9 mouse cellular contexts compared by ENCODE assay signal in the genomic region with DNA sequence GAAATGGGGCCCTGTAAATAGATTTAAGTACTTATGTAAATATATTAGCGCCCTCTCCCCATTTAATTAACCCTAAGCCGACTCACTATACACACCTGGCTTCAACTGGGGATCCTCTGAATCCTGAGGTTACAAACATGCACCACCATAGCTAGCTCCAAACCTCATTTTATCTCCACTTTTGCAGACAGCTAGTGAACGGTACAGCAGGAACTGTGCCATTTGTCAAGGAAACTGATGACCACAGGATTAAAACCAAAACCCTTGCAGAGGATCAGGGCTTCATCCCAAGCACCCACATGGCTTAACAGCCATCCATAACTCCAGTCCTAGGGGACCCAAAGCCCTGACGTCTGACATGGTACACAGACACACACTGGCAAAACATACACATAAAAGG. TPM values are rescaled to one million over a fixed set of nuclear protein-coding genes. Genes with fewer than 3 reads are reported as not detected.
DNase-seq lines count a peak whose midpoint lies in the region; ATAC-seq and TF ChIP-seq lines count a peak whose summit lies in the region.
"Had no signal": no experiment of that assay in that cellular context is flagged by ENCODE, and none has a peak within 500 bp of the region (broad histone marks: within the 10 kb centered on the region; RNA-seq: fewer than 3 reads in every experiment).

No protein-coding gene starts in this region.

- H3K4me3 ChIP-seq in left cerebral cortex, adult 2 months, result no peak overlapping the region; the same call in 1 of the 2 replicates
- peak overlapping the region; percentile 60 for H3K4me3 ChIP-seq in embryonic facial prominence, embryonic 14.5 days (ENCODE audit: low read depth, low read length)
- H3K4me3 ChIP-seq in intestine, postnatal 0 days (ENCODE audit: low read depth, low read length), result peak overlapping the region; percentile 61; the same call in 1 of the 2 replicates
- peak overlapping the region; percentile 57 for H3K4me3 ChIP-seq in neural tube, embryonic 13.5 days

- peak overlapping the region; percentile 64 for H3K9ac ChIP-seq in embryonic facial prominence, embryonic 14.5 days (ENCODE audit: low read depth, low read length)
- H3K9ac ChIP-seq in intestine, postnatal 0 days (ENCODE audit: low read depth, low read length), result no peak overlapping the region
- peak overlapping the region; percentile 74 for H3K9ac ChIP-seq in neural tube, embryonic 13.5 days

- ATAC-seq in embryonic facial prominence, embryonic 14.5 days (ENCODE audit: low read depth), result no peak
- ATAC-seq in intestine, postnatal 0 days, result no peak
- ATAC-seq in neural tube, embryonic 13.5 days (ENCODE audit: low read depth), result no peak
- ATAC-seq in monocyte, adult 5-6 weeks (replicated peaks; ENCODE audit: insufficient number of reproducible peaks, low FRiP score, low TSS enrichment, poor library complexity, severe bottlenecking), result no peak

- DNase-seq in left cerebral cortex, adult 2 months (ENCODE audit: extremely low spot score in 1 of 2, low spot score in 2 of 2), result no peak
- no peak for DNase-seq in left cerebral cortex, postnatal 10 days (ENCODE audit: extremely low spot score in 1 of 2, low spot score in 2 of 2)
- DNase-seq in embryonic facial prominence, embryonic 14.5 days (ENCODE audit: low spot score), result no peak
- no peak for DNase-seq in right cerebral cortex, adult 18-20 months
- DNase-seq in layer of hippocampus, adult 18-20 months (ENCODE audit: low spot score in 2 of 2), result no peak

- intact Hi-C loops in left cerebral cortex, adult 2 months (cut with DNase I), result no loop called here
- intact Hi-C loops in left cerebral cortex, postnatal 10 days (cut with DNase I), result no loop called here

- H3K4me1 ChIP-seq in embryonic facial prominence, embryonic 14.5 days (ENCODE audit: control insufficient read depth, insufficient read depth, low read length), result peaks cover 6% of the 10 kb centered on the region; the same call in 1 of the 2 replicates
- no peaks in the 10 kb centered on the region for H3K4me1 ChIP-seq in intestine, postnatal 0 days (replicated peaks; ENCODE audit: control insufficient read depth, insufficient read depth, low read length)
- H3K4me1 ChIP-seq in neural tube, embryonic 13.5 days (replicated peaks), result peaks cover 31% of the 10 kb centered on the region

- WGBS in embryonic facial prominence, embryonic 14.5 days, result 30% methylated on average over 4 of the region's 4 CpGs
- WGBS in intestine, postnatal 0 days, result 11% methylated on average over 4 of the region's 4 CpGs
- WGBS in neural tube, embryonic 13.5 days, result 26% methylated on average over 4 of the region's 4 CpGs

- peak overlapping the region; percentile 66 for H3K4me2 ChIP-seq in embryonic facial prominence, embryonic 14.5 days (ENCODE audit: low read depth, low read length)
- H3K4me2 ChIP-seq in intestine, postnatal 0 days (replicated peaks; ENCODE audit: low read depth), result peak overlapping the region; percentile 83
- peak overlapping the region; percentile 89 for H3K4me2 ChIP-seq in neural tube, embryonic 13.5 days

- H3K9me3 ChIP-seq in embryonic facial prominence, embryonic 14.5 days (ENCODE audit: control insufficient read depth, low read length), result no peaks in the 10 kb centered on the region
- H3K9me3 ChIP-seq in intestine, postnatal 0 days (ENCODE audit: control insufficient read depth), result no peaks in the 10 kb centered on the region
- H3K9me3 ChIP-seq in neural tube, embryonic 13.5 days, result no peaks in the 10 kb centered on the region

- no peak for TF ChIP-seq CTCF in left cerebral cortex, adult 2 months (IDR thresholded peaks at IDR 0.05)
- TF ChIP-seq CTCF in intestine, postnatal 0 days (IDR thresholded peaks at IDR 0.05; ENCODE audit: low read depth), result no peak

- peaks cover 30% of the 10 kb centered on the region for H3K36me3 ChIP-seq in embryonic facial prominence, embryonic 14.5 days (ENCODE audit: control insufficient read depth, insufficient read depth, low read length)
- peaks cover 8% of the 10 kb centered on the region; the same call in 1 of the 2 replicates for H3K36me3 ChIP-seq in intestine, postnatal 0 days (ENCODE audit: control insufficient read depth, insufficient read depth)
- peaks cover 14% of the 10 kb centered on the region for H3K36me3 ChIP-seq in neural tube, embryonic 13.5 days

- no peaks in the 10 kb centered on the region for H3K27me3 ChIP-seq in embryonic facial prominence, embryonic 14.5 days (replicated peaks; ENCODE audit: control insufficient read depth, insufficient read depth, low read length)
- H3K27me3 ChIP-seq in intestine, postnatal 0 days (replicated peaks; ENCODE audit: control insufficient read depth, insufficient read depth, low read length), result no peaks in the 10 kb centered on the region
- no peaks in the 10 kb centered on the region for H3K27me3 ChIP-seq in neural tube, embryonic 13.5 days

- H3K27ac ChIP-seq in left cerebral cortex, adult 2 months, result peak overlapping the region; percentile 99; the same call in 1 of the 2 replicates
- H3K27ac ChIP-seq in embryonic facial prominence, embryonic 14.5 days (replicated peaks; ENCODE audit: low read depth, low read length), result no peak overlapping the region
- no peak overlapping the region for H3K27ac ChIP-seq in intestine, postnatal 0 days (ENCODE audit: low read depth, low read length)
- H3K27ac ChIP-seq in neural tube, embryonic 13.5 days (replicated peaks), result peak overlapping the region; percentile 91; the same call in 1 of the 2 replicates
- H3K27ac ChIP-seq: macrophage had no signal

RNA-seq across cellular contexts. Expression of gene Dctpp1, which starts 5.5 kb away (rescaled TPM):
- total RNA-seq in left cerebral cortex, adult 2 months (2021), result 10 to 100 TPM; 24.1 to 25.9 TPM
- 10 to 100 TPM; 40.7 to 40.9 TPM for total RNA-seq in left cerebral cortex, postnatal 10 days (2021)
- 154 and 157 TPM in 2 replicates for polyA plus RNA-seq in embryonic facial prominence, embryonic 14.5 days (2014; fragmentation: Nextera tagmentation; extraction: Ambion mirVana)
- 75.2 and 80.9 TPM in 2 replicates for polyA plus RNA-seq in intestine, postnatal 0 days (2015; fragmentation: Nextera tagmentation; extraction: Ambion mirVana)
- 102 and 110 TPM in 2 replicates for polyA plus RNA-seq in neural tube, embryonic 13.5 days (2015; fragmentation: Nextera tagmentation; extraction: Ambion mirVana)
- total RNA-seq in monocyte, adult 5-6 weeks (2017), result 9.6 to 13.3 TPM (median 9.9 TPM) in 3 replicates
- 10 to 100 TPM; 22.0 to 22.8 TPM for total RNA-seq in layer of hippocampus, adult 18-20 months (2021)

RNA-seq across cellular contexts. Expression of gene Zfp771, which starts 10.9 kb away (rescaled TPM):
- total RNA-seq in left cerebral cortex, adult 2 months (2021), result 10 to 100 TPM; 58.8 to 68.6 TPM
- 10 to 100 TPM; 53.6 to 65.0 TPM for total RNA-seq in left cerebral cortex, postnatal 10 days (2021)
- 53.4 and 54.0 TPM in 2 replicates for polyA plus RNA-seq in embryonic facial prominence, embryonic 14.5 days (2014; fragmentation: Nextera tagmentation; extraction: Ambion mirVana)
- 17.6 and 19.8 TPM in 2 replicates for polyA plus RNA-seq in intestine, postnatal 0 days (2015; fragmentation: Nextera tagmentation; extraction: Ambion mirVana)
- 55.0 and 62.4 TPM in 2 replicates for polyA plus RNA-seq in neural tube, embryonic 13.5 days (2015; fragmentation: Nextera tagmentation; extraction: Ambion mirVana)
- total RNA-seq in monocyte, adult 5-6 weeks (2017), result 0.57 to 3.9 TPM (median 2.9 TPM) in 3 replicates
- total RNA-seq in layer of hippocampus, adult 18-20 months (2021), result 10 to 100 TPM; 62.6 to 66.0 TPM

RNA-seq across cellular contexts. Expression of gene Sephs2, which starts 18.8 kb away (rescaled TPM):
- 10 to 100 TPM; 33.0 to 39.8 TPM for total RNA-seq in left cerebral cortex, adult 2 months (2021)
- total RNA-seq in left cerebral cortex, postnatal 10 days (2021), result 10 to 100 TPM; 50.6 to 53.7 TPM
- polyA plus RNA-seq in embryonic facial prominence, embryonic 14.5 days (2014; fragmentation: Nextera tagmentation; extraction: Ambion mirVana), result 59.6 and 62.2 TPM in 2 replicates
- 335 and 364 TPM in 2 replicates for polyA plus RNA-seq in intestine, postnatal 0 days (2015; fragmentation: Nextera tagmentation; extraction: Ambion mirVana)
- polyA plus RNA-seq in neural tube, embryonic 13.5 days (2015; fragmentation: Nextera tagmentation; extraction: Ambion mirVana), result 61.4 and 65.2 TPM in 2 replicates
- total RNA-seq in monocyte, adult 5-6 weeks (2017), result 139 to 200 TPM (median 191 TPM) in 3 replicates
- 10 to 100 TPM; 35.0 to 38.6 TPM for total RNA-seq in layer of hippocampus, adult 18-20 months (2021)

RNA-seq across cellular contexts. Expression of gene Sept1, which starts 22.1 kb away (rescaled TPM):
- 1 to 10 TPM; 3.5 to 6.4 TPM for total RNA-seq in left cerebral cortex, adult 2 months (2021)
- total RNA-seq in left cerebral cortex, postnatal 10 days (2021), result 1 to 10 TPM; 6.0 to 6.1 TPM
- polyA plus RNA-seq in embryonic facial prominence, embryonic 14.5 days (2014; fragmentation: Nextera tagmentation; extraction: Ambion mirVana), result 12.5 and 15.9 TPM in 2 replicates
- 6.3 and 6.6 TPM in 2 replicates for polyA plus RNA-seq in intestine, postnatal 0 days (2015; fragmentation: Nextera tagmentation; extraction: Ambion mirVana)
- polyA plus RNA-seq in neural tube, embryonic 13.5 days (2015; fragmentation: Nextera tagmentation; extraction: Ambion mirVana), result 16.2 and 23.7 TPM in 2 replicates
- total RNA-seq in monocyte, adult 5-6 weeks (2017), result 117 to 359 TPM (median 130 TPM) in 3 replicates
- 1 to 10 TPM; 5.9 to 7.9 TPM for total RNA-seq in layer of hippocampus, adult 18-20 months (2021)

RNA-seq across cellular contexts. Expression of gene Zfp553, which starts 22.1 kb away (rescaled TPM):
- 10 to 100 TPM; 17.8 to 20.5 TPM for total RNA-seq in left cerebral cortex, adult 2 months (2021)
- total RNA-seq in left cerebral cortex, postnatal 10 days (2021), result 10 to 100 TPM; 16.6 to 18.4 TPM
- 14.0 and 17.2 TPM in 2 replicates for polyA plus RNA-seq in embryonic facial prominence, embryonic 14.5 days (2014; fragmentation: Nextera tagmentation; extraction: Ambion mirVana)
- polyA plus RNA-seq in intestine, postnatal 0 days (2015; fragmentation: Nextera tagmentation; extraction: Ambion mirVana), result 7.4 and 7.6 TPM in 2 replicates
- polyA plus RNA-seq in neural tube, embryonic 13.5 days (2015; fragmentation: Nextera tagmentation; extraction: Ambion mirVana), result 54.7 and 58.0 TPM in 2 replicates
- total RNA-seq in monocyte, adult 5-6 weeks (2017), result 3.9 to 9.8 TPM (median 5.7 TPM) in 3 replicates
- 10 to 100 TPM; 22.4 TPM for total RNA-seq in layer of hippocampus, adult 18-20 months (2021)

Comparison
In these comparisons a context has a peak if more than half of its experiments do, and no peak if none do; other contexts are left out.
1. H3K27ac ChIP-seq: peak in left cerebral cortex, adult 2 months (single experiment) and neural tube, embryonic 13.5 days (single experiment); none in embryonic facial prominence, embryonic 14.5 days (single experiment) and intestine, postnatal 0 days (single experiment).
2. RNA of gene Zfp771, which starts 10.9 kb away (total RNA-seq): 58.8 to 68.6 TPM in left cerebral cortex, adult 2 months, 62.6 to 66.0 TPM in layer of hippocampus, adult 18-20 months and 53.6 to 65.0 TPM in left cerebral cortex, postnatal 10 days; 0.57 to 3.9 TPM in monocyte, adult 5-6 weeks; every median in the first group is over 10 times any median in the second.
3. Peak in every context shown above with its lines, with median percentiles within 50 percentile points of each other: H3K4me2 ChIP-seq.